Comparison of ENCODE assay signal across 30 mouse cellular contexts in genomic region chr6:7803765-7804542, GRCm38 (mm10). TPM values are rescaled to one million over a fixed set of nuclear protein-coding genes. Genes with fewer than 3 reads are reported as not detected.
DNase-seq lines count a peak whose midpoint lies in the region; ATAC-seq and TF ChIP-seq lines count a peak whose summit lies in the region.
"Had no signal": no experiment of that assay in that cellular context is flagged by ENCODE, and none has a peak within 500 bp of the region (broad histone marks: within the 10 kb centered on the region; RNA-seq: fewer than 3 reads in every experiment).

No protein-coding gene starts in this region.

- ATAC-seq in intestine, embryonic 14.5 days (replicated peaks; ENCODE audit: low FRiP score, low TSS enrichment, low read depth), result 0 out of 2 replicates have a peak, but pooled peaks have one; percentile 32
- no peak for ATAC-seq in intestine, postnatal 0 days
- peak; percentile 84 for ATAC-seq in lung, embryonic 16.5 days (ENCODE audit: low read depth)
- ATAC-seq in stomach, embryonic 14.5 days (ENCODE audit: insufficient number of reproducible peaks, insufficient read depth, low FRiP score, low read depth), result peak; percentile 42

- DNase-seq in intestine, embryonic 14.5 days (ENCODE audit: low spot score), result no peak
- no peak for DNase-seq in lung, postnatal 10 days
- no peak for DNase-seq in frontal cortex, postnatal 25 days (ENCODE audit: low spot score in 2 of 2)
- DNase-seq in layer of hippocampus, adult 2 months (ENCODE audit: low spot score in 2 of 2), result no peak
- DNase-seq: adrenal gland, adult 8-10 months; cerebellum, adult 8-10 months; cerebellum, postnatal 25 days; gastrocnemius, postnatal 14 days; heart, postnatal 36 days; kidney, adult 2 months; kidney, postnatal 36 days; layer of hippocampus, postnatal 36 days; left cerebral cortex, postnatal 4 days; right cerebral cortex, adult 18-20 months; right cerebral cortex, postnatal 4 days; thymus, adult 18-20 months; thymus, postnatal 25 days had no signal

- H3K4me2 ChIP-seq in intestine, embryonic 14.5 days (ENCODE audit: low read length), result no peak overlapping the region
- H3K4me2 ChIP-seq in intestine, postnatal 0 days (replicated peaks; ENCODE audit: low read depth), result no peak overlapping the region
- no peak overlapping the region for H3K4me2 ChIP-seq in lung, embryonic 16.5 days (ENCODE audit: low read depth, low read length)
- H3K4me2 ChIP-seq in stomach, embryonic 14.5 days (replicated peaks; ENCODE audit: low read depth, low read length), result no peak overlapping the region
- H3K4me2 ChIP-seq: embryonic facial prominence, embryonic 15.5 days; forebrain, embryonic 12.5 days; hindbrain, embryonic 13.5 days; limb, embryonic 15.5 days; neural tube, embryonic 12.5 days had no signal

- 65% methylated on average over 9 of the region's 9 CpGs for WGBS in intestine, embryonic 14.5 days
- 42% methylated on average over 9 of the region's 9 CpGs for WGBS in intestine, postnatal 0 days
- WGBS in lung, embryonic 16.5 days, result 51% methylated on average over 9 of the region's 9 CpGs
- 68% methylated on average over 9 of the region's 9 CpGs for WGBS in stomach, embryonic 14.5 days

- no peaks in the 10 kb centered on the region for H3K9me3 ChIP-seq in intestine, embryonic 14.5 days (ENCODE audit: control insufficient read depth, low read length)
- no peaks in the 10 kb centered on the region for H3K9me3 ChIP-seq in intestine, postnatal 0 days (ENCODE audit: control insufficient read depth)
- no peaks in the 10 kb centered on the region for H3K9me3 ChIP-seq in lung, embryonic 16.5 days (ENCODE audit: control insufficient read depth, low read length)
- H3K9me3 ChIP-seq in stomach, embryonic 14.5 days (ENCODE audit: control insufficient read depth, low read depth, low read length), result no peaks in the 10 kb centered on the region
- H3K9me3 ChIP-seq: embryonic facial prominence, embryonic 10.5 days; embryonic facial prominence, embryonic 15.5 days; forebrain, embryonic 12.5 days; G1E; hindbrain, embryonic 13.5 days; limb, embryonic 15.5 days; midbrain, embryonic 10.5 days; neural tube, embryonic 12.5 days had no signal

- TF ChIP-seq CTCF in intestine, postnatal 0 days (IDR thresholded peaks at IDR 0.05; ENCODE audit: low read depth), result no peak
- TF ChIP-seq CTCF in layer of hippocampus, adult 2 months (conservative IDR thresholded peaks at IDR 0.05), result no peak

- H3K27me3 ChIP-seq in intestine, embryonic 14.5 days (replicated peaks; ENCODE audit: control insufficient read depth, insufficient read depth, low read length), result no peaks in the 10 kb centered on the region
- no peaks in the 10 kb centered on the region for H3K27me3 ChIP-seq in intestine, postnatal 0 days (replicated peaks; ENCODE audit: control insufficient read depth, insufficient read depth, low read length)
- no peaks in the 10 kb centered on the region for H3K27me3 ChIP-seq in lung, embryonic 16.5 days (ENCODE audit: control insufficient read depth, insufficient read depth, low read depth, low read length)
- H3K27me3 ChIP-seq in stomach, embryonic 14.5 days (ENCODE audit: control insufficient read depth, insufficient read depth, low read length), result no peaks in the 10 kb centered on the region
- H3K27me3 ChIP-seq: embryonic facial prominence, embryonic 15.5 days; forebrain, embryonic 12.5 days; hindbrain, embryonic 13.5 days; limb, embryonic 15.5 days; neural tube, embryonic 12.5 days had no signal

- no peak overlapping the region for H3K9ac ChIP-seq in intestine, embryonic 14.5 days (ENCODE audit: low read length)
- H3K9ac ChIP-seq in intestine, postnatal 0 days (ENCODE audit: low read depth, low read length), result no peak overlapping the region
- no peak overlapping the region for H3K9ac ChIP-seq in lung, embryonic 16.5 days (ENCODE audit: low read length)
- no peak overlapping the region for H3K9ac ChIP-seq in stomach, embryonic 14.5 days (replicated peaks; ENCODE audit: low read depth, low read length)
- H3K9ac ChIP-seq: embryonic facial prominence, embryonic 15.5 days; forebrain, embryonic 12.5 days; hindbrain, embryonic 13.5 days; limb, embryonic 15.5 days; liver, embryonic 14.5 days; neural tube, embryonic 12.5 days had no signal

- no peak overlapping the region for H3K4me3 ChIP-seq in intestine, embryonic 14.5 days (ENCODE audit: low read depth, low read length)
- no peak overlapping the region for H3K4me3 ChIP-seq in intestine, postnatal 0 days (ENCODE audit: low read depth, low read length)
- no peak overlapping the region for H3K4me3 ChIP-seq in lung, embryonic 16.5 days (ENCODE audit: low read length)
- no peak overlapping the region for H3K4me3 ChIP-seq in stomach, embryonic 14.5 days (ENCODE audit: low read depth, low read length)
- H3K4me3 ChIP-seq in layer of hippocampus, adult 2 months, result no peak overlapping the region
- H3K4me3 ChIP-seq: embryonic facial prominence, embryonic 10.5 days; embryonic facial prominence, embryonic 15.5 days; forebrain, embryonic 12.5 days; hindbrain, embryonic 13.5 days; limb, embryonic 15.5 days; midbrain, embryonic 10.5 days; myocyte; neural tube, embryonic 12.5 days had no signal

- no peaks in the 10 kb centered on the region for H3K36me3 ChIP-seq in intestine, embryonic 14.5 days (ENCODE audit: control insufficient read depth, insufficient read depth, low read length)
- H3K36me3 ChIP-seq in intestine, postnatal 0 days (ENCODE audit: control insufficient read depth, insufficient read depth), result no peaks in the 10 kb centered on the region
- no peaks in the 10 kb centered on the region for H3K36me3 ChIP-seq in lung, embryonic 16.5 days (ENCODE audit: control insufficient read depth, insufficient read depth, low read length)
- no peaks in the 10 kb centered on the region for H3K36me3 ChIP-seq in stomach, embryonic 14.5 days (ENCODE audit: control insufficient read depth, insufficient read depth, low read length)
- H3K36me3 ChIP-seq: embryonic facial prominence, embryonic 10.5 days; embryonic facial prominence, embryonic 15.5 days; forebrain, embryonic 12.5 days; G1E; hindbrain, embryonic 13.5 days; limb, embryonic 15.5 days; midbrain, embryonic 10.5 days; neural tube, embryonic 12.5 days had no signal

- no peaks in the 10 kb centered on the region for H3K4me1 ChIP-seq in intestine, embryonic 14.5 days (replicated peaks; ENCODE audit: control insufficient read depth, insufficient read depth, low read length)
- no peaks in the 10 kb centered on the region for H3K4me1 ChIP-seq in intestine, postnatal 0 days (replicated peaks; ENCODE audit: control insufficient read depth, insufficient read depth, low read length)
- H3K4me1 ChIP-seq in lung, embryonic 16.5 days (replicated peaks; ENCODE audit: control insufficient read depth, insufficient read depth, low read length), result 0 out of 2 replicates have a peak, but pooled peaks cover 2% of the 10 kb centered on the region
- H3K4me1 ChIP-seq in stomach, embryonic 14.5 days (ENCODE audit: control insufficient read depth, insufficient read depth, low read length), result no peaks in the 10 kb centered on the region
- H3K4me1 ChIP-seq: embryonic facial prominence, embryonic 10.5 days; embryonic facial prominence, embryonic 15.5 days; forebrain, embryonic 12.5 days; hindbrain, embryonic 13.5 days; midbrain, embryonic 10.5 days; neural tube, embryonic 12.5 days had no signal

- no peak overlapping the region for H3K27ac ChIP-seq in intestine, embryonic 14.5 days (ENCODE audit: low read depth)
- H3K27ac ChIP-seq in intestine, postnatal 0 days (ENCODE audit: low read depth, low read length), result no peak overlapping the region
- peak overlapping the region; percentile 20 for H3K27ac ChIP-seq in lung, embryonic 16.5 days (ENCODE audit: low read length)
- H3K27ac ChIP-seq in stomach, embryonic 14.5 days (ENCODE audit: low read length), result no peak overlapping the region
- no peak overlapping the region for H3K27ac ChIP-seq in layer of hippocampus, adult 2 months
- H3K27ac ChIP-seq: embryonic facial prominence, embryonic 10.5 days; embryonic facial prominence, embryonic 15.5 days; forebrain, embryonic 12.5 days; hindbrain, embryonic 13.5 days; limb, embryonic 15.5 days; liver, embryonic 14.5 days; midbrain, embryonic 10.5 days; neural tube, embryonic 12.5 days had no signal

RNA-seq across cellular contexts. Expression of gene C1galt1, which starts 40.7 kb away (rescaled TPM):
- 5.4 and 6.1 TPM in 2 replicates for polyA plus RNA-seq in intestine, embryonic 14.5 days (2014; fragmentation: Nextera tagmentation; extraction: Ambion mirVana)
- 8.3 and 8.7 TPM in 2 replicates for polyA plus RNA-seq in intestine, postnatal 0 days (2015; fragmentation: Nextera tagmentation; extraction: Ambion mirVana)
- 4.1 and 4.6 TPM in 2 replicates for polyA plus RNA-seq in lung, embryonic 16.5 days (2015; fragmentation: Nextera tagmentation; extraction: Ambion mirVana)
- 9.6 and 10.0 TPM in 2 replicates for polyA plus RNA-seq in stomach, embryonic 14.5 days (2014; fragmentation: Nextera tagmentation; extraction: Ambion mirVana)
- 1 to 10 TPM; 9.2 to 9.5 TPM for total RNA-seq in layer of hippocampus, adult 2 months (2021)
